Mouse (Mus musculus) testis, postnatal 14 days (tissue): Measurements from ENCODE around the gene Dclre1b.
"Not testable (repeated sequence)": the region's sequence is repeated elsewhere in the genome, so short reads cannot be mapped to it uniquely, and the experiment has no call there.

Experiments
- DNase-seq: peaks from one replicate; pipeline ENCODE4 v3.0.0; 2021; ENCODE audit warnings: low spot score

Gene Dclre1b

GRCm38 (mm10) chr3:103808891-103809798, at the start of gene Dclre1b, which contains the start of the genes Ap4b1 and Gm43064:
Gene Dclre1b (minus strand): TSS chr3:103809444.
Gene Ap4b1 (plus strand): TSS chr3:103809520.
Gene Gm43064 (plus strand): TSS chr3:103809573.
- peak; percentile 91 for DNase-seq

- DNase-seq = no peak
These were observed 48.8 kb upstream of the Dclre1b start for GRCm38 (mm10) chr3:103857977-103858563.

GRCm38 (mm10) chr3:103857036-103857805, 48.0 kb upstream of the Dclre1b start:
- no peak for DNase-seq

GRCm38 (mm10) chr3:103853804-103854203, 44.6 kb upstream of the Dclre1b start:
- no peak for DNase-seq

GRCm38 (mm10) chr3:103852565-103853299, 43.5 kb upstream of the Dclre1b start:
- no peak for DNase-seq

GRCm38 (mm10) chr3:103851882-103852281, 42.6 kb upstream of the Dclre1b start:
- no peak for DNase-seq

GRCm38 (mm10) chr3:103851481-103851880, 42.2 kb upstream of the Dclre1b start:
- no peak for DNase-seq

- DNase-seq = no peak
These were observed 41.6 kb upstream of the Dclre1b start for GRCm38 (mm10) chr3:103850644-103851363.

- not testable (repeated sequence) for DNase-seq
These were observed 31.7 kb upstream of the Dclre1b start for GRCm38 (mm10) chr3:103840946-103841345.

GRCm38 (mm10) chr3:103840195-103840594, 31.0 kb upstream of the Dclre1b start:
- DNase-seq = not testable (repeated sequence)

GRCm38 (mm10) chr3:103839711-103840110, 30.5 kb upstream of the Dclre1b start:
- no peak for DNase-seq

- DNase-seq = no peak
These were observed 27.2 kb upstream of the Dclre1b start for GRCm38 (mm10) chr3:103836453-103836852.

- no peak for DNase-seq
These were observed 26.7 kb upstream of the Dclre1b start for GRCm38 (mm10) chr3:103835951-103836310.

GRCm38 (mm10) chr3:103835272-103835950, 26.2 kb upstream of the Dclre1b start:
- DNase-seq = no peak

- no peak for DNase-seq
These were observed 24.8 kb upstream of the Dclre1b start for GRCm38 (mm10) chr3:103834001-103834400.

GRCm38 (mm10) chr3:103832426-103832825, 23.2 kb upstream of the Dclre1b start, which contains the start of gene Bcl2l15:
Gene Bcl2l15 (plus strand): TSS chr3:103832601.
- DNase-seq = no peak

GRCm38 (mm10) chr3:103831146-103831545, 21.9 kb upstream of the Dclre1b start:
- DNase-seq = no peak

- not testable (repeated sequence) for DNase-seq
These were observed 21.4 kb upstream of the Dclre1b start for GRCm38 (mm10) chr3:103830681-103831080.

- no peak for DNase-seq
These were observed 19.8 kb upstream of the Dclre1b start for GRCm38 (mm10) chr3:103829036-103829435.

GRCm38 (mm10) chr3:103827548-103827947, 18.3 kb upstream of the Dclre1b start:
- no peak for DNase-seq
